Mouse (Mus musculus) forebrain, embryonic 15.5 days (tissue): ENCODE measurements around the gene Pigg. TPM values are rescaled to one million over a fixed set of nuclear protein-coding genes. Genes with fewer than 3 reads are reported as not detected.

Experiments used
- ATAC-seq: fragments of 200-750 bp; cut with Nextera tagmentation; replicated peaks from 2 replicates; pipeline ENCODE4 v1.8.0; 2017; ENCODE audit warnings: mild to moderate bottlenecking, moderate TSS enrichment, moderate library complexity
- H3K27ac ChIP-seq: fragments of 300-500 bp; sonication (generic); replicated peaks from 2 replicates; pipeline ENCODE4 v1.5.1; 2015; ENCODE audit warnings: mild to moderate bottlenecking, inconsistent platforms
- H3K27me3 ChIP-seq: fragments of 300-500 bp; sonication (generic); 2 replicates; pipeline ENCODE4 v1.6.1; 2015; ENCODE audit warnings: inconsistent platforms
- H3K36me3 ChIP-seq: fragments of 300-500 bp; sonication (generic); 2 replicates; pipeline ENCODE4 v1.6.1; 2015; ENCODE audit warnings: mild to moderate bottlenecking, inconsistent platforms
- H3K4me1 ChIP-seq: fragments of 300-500 bp; sonication (generic); 2 replicates; pipeline ENCODE4 v1.6.1; 2015; ENCODE audit warnings: inconsistent platforms
- H3K4me2 ChIP-seq: fragments of 300-500 bp; sonication (generic); replicated peaks from 2 replicates; pipeline ENCODE4 v1.6.1; 2015; ENCODE audit warnings: mild to moderate bottlenecking, inconsistent platforms
- H3K4me3 ChIP-seq: fragments of 300-500 bp; sonication (generic); 2 replicates; pipeline ENCODE4 v1.5.1; 2015; ENCODE audit warnings: mild to moderate bottlenecking, inconsistent platforms
- H3K9ac ChIP-seq: fragments of 300-500 bp; sonication (generic); replicated peaks from 2 replicates; pipeline ENCODE4 v1.6.1; 2015; ENCODE audit warnings: mild to moderate bottlenecking, inconsistent platforms
- H3K9me3 ChIP-seq: fragments of 300-500 bp; sonication (generic); 2 replicates; pipeline ENCODE4 v1.6.1; 2016; ENCODE audit warnings: inconsistent platforms
- WGBS: fragments of 180-500 bp; shearing (Covaris S2); methylation state at CpG from one replicate; pipeline ENCODE4 v1.1.7; 2015; ENCODE audit warnings: mixed read lengths; 5-methylcytosine and 5-hydroxymethylcytosine counted together
- polyA plus RNA-seq: library from polyadenylated mRNA; unstranded; fragments of >200 nt; fragmentation: Nextera tagmentation; extraction: Ambion mirVana; gene quantifications from 2 replicates; pipeline ENCODE4 v1.2.1, GENCODE M21; 2015

The Pigg gene
- polyA plus RNA-seq, 1 experiment from 2014 or later = 6.4 TPM

- WGBS = 37% methylated on average over 3 of the region's 3 CpGs
- Histone ChIP-seq H3K4me2 (no peak overlapping the region), H3K9ac (no peak overlapping the region), H3K27me3 (peaks cover 37% of the 10 kb centered on the region), H3K4me3 (no peak overlapping the region), H3K36me3 (no peaks in the 10 kb centered on the region), H3K4me1 (peaks cover 11% of the 10 kb centered on the region), H3K9me3 (no peaks in the 10 kb centered on the region), H3K27ac (no peak overlapping the region)
- ATAC-seq = no peak
Observed at GRCm38 (mm10) chr5:108362330-108362729, 49.9 kb downstream of the Pigg start.

- Histone ChIP-seq H3K9ac (peak overlapping the region; percentile 46), H3K27me3 (peaks cover 74% of the 10 kb centered on the region), H3K4me1 (peaks cover 31% of the 10 kb centered on the region), H3K36me3 (no peaks in the 10 kb centered on the region), H3K9me3 (no peaks in the 10 kb centered on the region), H3K4me3 (peak overlapping the region; percentile 59), H3K27ac (no peak overlapping the region), H3K4me2 (peak overlapping the region; percentile 83)
- 2% methylated on average over 60 of the region's 60 CpGs for WGBS
- ATAC-seq = 0 out of 2 replicates have a peak, but pooled peaks have one; percentile 9
Observed at GRCm38 (mm10) chr5:108366328-108366983, 54.0 kb downstream of the Pigg start.

GRCm38 (mm10) chr5:108366984-108367841 is 54.8 kb downstream of the Pigg start:
- Histone ChIP-seq H3K27me3 (peaks cover 81% of the 10 kb centered on the region), H3K9ac (peak overlapping the region; percentile 46), H3K4me1 (peaks cover 31% of the 10 kb centered on the region), H3K4me3 (peak overlapping the region; percentile 59), H3K36me3 (no peaks in the 10 kb centered on the region), H3K9me3 (no peaks in the 10 kb centered on the region), H3K4me2 (peak overlapping the region; percentile 83), H3K27ac (no peak overlapping the region)
- under 1% methylated on average over 68 of the region's 100 CpGs for WGBS
- peak; percentile 49 for ATAC-seq

- Histone ChIP-seq H3K4me2 (peak within 1 kb of the TSS; percentile 83), H3K27ac (no peak within 1 kb of the TSS), H3K4me1 (peaks cover 31% of the 10 kb centered on the region), H3K9ac (peak within 1 kb of the TSS; percentile 46), H3K27me3 (peaks cover 82% of the 10 kb centered on the region), H3K4me3 (peak within 1 kb of the TSS; percentile 59), H3K36me3 (no peaks in the 10 kb centered on the region), H3K9me3 (no peaks in the 10 kb centered on the region)
- 1% methylated on average over 32 of the region's 36 CpGs for WGBS
- ATAC-seq = peak; percentile 36
Observed at GRCm38 (mm10) chr5:108367871-108368332, 55.5 kb downstream of the Pigg start, which contains the start of gene Gm42517. Gm42517 (minus strand) TSS chr5:108367922.

GRCm38 (mm10) chr5:108368446-108368845 is 56.0 kb downstream of the Pigg start:
- peak overlapping the region; percentile 43; the same call in 1 of the 2 replicates for H3K9ac ChIP-seq

GRCm38 (mm10) chr5:108368851-108369621 is 56.6 kb downstream of the Pigg start:
- peak overlapping the region; percentile 43 for H3K9ac ChIP-seq
- peak; percentile 41; the same call in 1 of the 2 replicates for ATAC-seq
- H3K4me1 ChIP-seq = peaks cover 31% of the 10 kb centered on the region
- H3K27ac ChIP-seq = no peak overlapping the region
- H3K4me3 ChIP-seq = peak overlapping the region; percentile 59
- no peaks in the 10 kb centered on the region for H3K9me3 ChIP-seq
- H3K36me3 ChIP-seq = no peaks in the 10 kb centered on the region
- WGBS = under 1% methylated on average over 49 of the region's 49 CpGs
- H3K4me2 ChIP-seq = peak overlapping the region; percentile 83
- peaks cover 79% of the 10 kb centered on the region for H3K27me3 ChIP-seq

More at GRCm38 (mm10) chr5:108368446-108368845, 56.0 kb downstream of the Pigg start:
- WGBS = 4% methylated on average over 6 of the region's 6 CpGs
- Histone ChIP-seq H3K4me1 (peaks cover 31% of the 10 kb centered on the region), H3K4me3 (peak overlapping the region; percentile 59), H3K36me3 (no peaks in the 10 kb centered on the region), H3K27me3 (peaks cover 80% of the 10 kb centered on the region), H3K27ac (no peak overlapping the region), H3K9me3 (no peaks in the 10 kb centered on the region), H3K4me2 (peak overlapping the region; percentile 83)
- ATAC-seq = peak; percentile 33

GRCm38 (mm10) chr5:108369964-108370363 is 57.6 kb downstream of the Pigg start:
- Histone ChIP-seq H3K4me3 (no peak overlapping the region), H3K4me1 (peaks cover 31% of the 10 kb centered on the region), H3K27ac (no peak overlapping the region), H3K4me2 (no peak overlapping the region), H3K9ac (no peak overlapping the region), H3K9me3 (no peaks in the 10 kb centered on the region), H3K27me3 (peaks cover 71% of the 10 kb centered on the region), H3K36me3 (no peaks in the 10 kb centered on the region)
- 2% methylated on average over 6 of the region's 6 CpGs for WGBS
- ATAC-seq = no peak

GRCm38 (mm10) chr5:108374079-108374478 is 61.7 kb downstream of the Pigg start:
- Histone ChIP-seq H3K4me3 (no peak overlapping the region), H3K9ac (no peak overlapping the region), H3K27me3 (peaks cover 33% of the 10 kb centered on the region), H3K4me2 (no peak overlapping the region), H3K9me3 (no peaks in the 10 kb centered on the region), H3K27ac (no peak overlapping the region), H3K4me1 (peaks cover 6% of the 10 kb centered on the region), H3K36me3 (no peaks in the 10 kb centered on the region)
- ATAC-seq = no peak
- WGBS = 72% methylated on average over 5 of the region's 5 CpGs

- H3K27ac ChIP-seq = no peak overlapping the region
- no peaks in the 10 kb centered on the region for H3K9me3 ChIP-seq
- H3K4me3 ChIP-seq = no peak overlapping the region
- no peak overlapping the region for H3K4me2 ChIP-seq
- no peaks in the 10 kb centered on the region for H3K36me3 ChIP-seq
- no peak for ATAC-seq
- 86% methylated on average over 1 of the region's 1 CpGs for WGBS
- H3K9ac ChIP-seq = no peak overlapping the region
- H3K27me3 ChIP-seq = peaks cover 14% of the 10 kb centered on the region
- no peaks in the 10 kb centered on the region for H3K4me1 ChIP-seq
Observed at GRCm38 (mm10) chr5:108376059-108376458, 63.6 kb downstream of the Pigg start.

GRCm38 (mm10) chr5:108378346-108378745 is 65.9 kb downstream of the Pigg start:
- Histone ChIP-seq H3K9me3 (no peaks in the 10 kb centered on the region), H3K27me3 (0 out of 2 replicates have a peak, but pooled peaks cover under 1% of the 10 kb centered on the region), H3K9ac (no peak overlapping the region), H3K36me3 (no peaks in the 10 kb centered on the region), H3K27ac (no peak overlapping the region), H3K4me3 (no peak overlapping the region), H3K4me2 (no peak overlapping the region), H3K4me1 (no peaks in the 10 kb centered on the region)
- no peak for ATAC-seq
- 88% methylated on average over 4 of the region's 4 CpGs for WGBS

GRCm38 (mm10) chr5:108385632-108386031 is 73.2 kb downstream of the Pigg start:
- 78% methylated on average over 2 of the region's 2 CpGs for WGBS

More at GRCm38 (mm10) chr5:108385632-108386031, 73.2 kb downstream of the Pigg start:
- Histone ChIP-seq H3K4me1 (no peaks in the 10 kb centered on the region), H3K9me3 (no peaks in the 10 kb centered on the region), H3K9ac (no peak overlapping the region), H3K4me3 (no peak overlapping the region), H3K27ac (no peak overlapping the region), H3K36me3 (no peaks in the 10 kb centered on the region), H3K27me3 (no peaks in the 10 kb centered on the region), H3K4me2 (no peak overlapping the region)
- no peak for ATAC-seq
